Mouse (Mus musculus): ENCODE measurements around the gene Maml3. TPM values are rescaled to one million over a fixed set of nuclear protein-coding genes. Genes with fewer than 3 reads are reported as not detected.

Gene Maml3
- total RNA-seq, 2 experiments from 2014 or later, result 4.4 to 10.6 TPM

DNA sequence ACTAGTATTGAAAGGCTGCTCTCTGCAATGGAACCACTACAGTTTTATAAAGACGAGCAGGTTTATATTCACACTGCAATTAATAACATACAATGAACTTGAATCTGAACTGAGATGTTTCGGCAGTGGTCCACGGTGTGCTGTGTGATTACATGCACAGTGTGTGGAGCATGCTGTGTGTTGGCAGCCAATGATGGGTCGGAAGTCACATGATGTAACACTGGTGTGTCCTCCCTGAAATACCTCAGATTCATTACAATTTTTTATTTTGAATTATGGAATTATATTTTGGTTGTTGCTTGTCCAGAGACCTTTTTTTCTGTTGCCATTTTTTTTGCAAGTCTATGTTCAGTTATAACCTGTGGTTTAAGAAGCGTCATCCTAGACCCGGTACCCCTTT, 467.6 kb downstream of the Maml3 start:
- no peak for ATAC-seq (replicated peaks; ENCODE audit: low FRiP score, low TSS enrichment, poor library complexity, severe bottlenecking)

GRCm38 (mm10) chr3:51636700-51637099, 468.2 kb downstream of the Maml3 start:
- peak; percentile 66 for ATAC-seq (replicated peaks; ENCODE audit: low FRiP score, low TSS enrichment, poor library complexity, severe bottlenecking)

GRCm38 (mm10) chr3:51635960-51636359, 468.9 kb downstream of the Maml3 start:
- no peak for ATAC-seq (replicated peaks; ENCODE audit: low FRiP score, low TSS enrichment, poor library complexity, severe bottlenecking)

Other genes starting within 250 kb of the Maml3 start
- 5.9 and 7.4 TPM in 2 replicates for gene Foxo1, start 163.3 kb upstream of the Maml3 start, total RNA-seq (2014; fragmentation: Nextera tagmentation)
- 1.6 and 2.3 TPM in 2 replicates for gene Foxo1, start 163.3 kb upstream of the Maml3 start, total RNA-seq (2017)